Mouse (Mus musculus) layer of hippocampus, postnatal 25 days (tissue): ENCODE data around the gene Olfr1259. TPM values are rescaled to one million over a fixed set of nuclear protein-coding genes. Genes with fewer than 3 reads are reported as not detected.
"Not testable (repeated sequence)": the region's sequence is repeated elsewhere in the genome, so short reads cannot be mapped to it uniquely, and the experiment has no call there.

Experiments used
- DNase-seq, 2 experiments: peaks; one replicate each; pipeline ENCODE4 v3.0.0; 2022; ENCODE audit warnings: mixed read lengths in 2 of 2, low spot score in 1 of 2; ENCODE audit errors: extremely low spot score in 1 of 2
- total RNA-seq, 2 experiments: library from RNA; stranded (reverse); gene quantifications; 2 replicates each; pipeline ENCODE4 v1.2.3; 2021

Olfr1259 gene
- not detected for total RNA-seq

DNA sequence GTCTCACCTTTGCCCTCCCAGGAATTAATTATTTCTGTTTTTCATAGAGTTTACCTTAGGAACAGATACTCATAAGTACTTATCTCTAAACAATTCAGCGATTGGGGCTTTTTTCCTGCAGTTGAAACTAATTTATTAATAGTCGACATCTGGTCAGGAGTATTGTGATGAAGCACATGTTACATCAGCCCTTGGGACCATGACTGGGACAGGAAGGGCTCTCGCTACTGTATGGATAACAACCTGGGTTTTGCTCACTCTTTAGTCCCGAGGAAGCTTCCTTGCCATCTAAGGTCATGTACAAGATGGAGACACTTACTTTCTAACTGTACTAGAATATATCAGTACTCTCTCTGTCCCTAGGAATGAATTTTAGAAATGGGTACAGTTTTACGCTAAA, at the start of gene Olfr1259:
Olfr1259 (minus strand) TSS at position 101 of the 400 bp plus-strand sequence.
- DNase-seq: no peak

DNA sequence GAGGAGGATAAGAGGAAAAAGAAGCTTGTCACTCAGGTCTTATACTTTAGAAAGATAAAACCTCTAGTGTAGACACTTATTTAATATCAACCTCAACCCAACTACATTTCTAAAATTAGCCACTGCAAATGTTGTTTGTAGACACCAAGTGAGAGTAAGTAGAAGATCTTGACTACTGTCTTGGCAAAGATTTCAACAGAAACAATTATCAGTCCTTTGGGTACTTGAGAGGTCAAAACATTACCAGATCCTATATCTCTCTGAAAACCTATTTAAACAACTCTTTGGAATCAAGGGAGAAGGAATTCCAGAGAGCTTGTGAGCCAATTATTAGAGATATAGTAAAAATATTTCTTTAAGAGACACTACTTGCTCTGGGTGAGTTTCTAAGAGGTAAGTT, 42.5 kb upstream of the Olfr1259 start, which contains the start of gene Olfr1261:
Olfr1261 (plus strand) TSS at position 301 of the 400 bp plus-strand sequence.
- no peak for DNase-seq

DNA sequence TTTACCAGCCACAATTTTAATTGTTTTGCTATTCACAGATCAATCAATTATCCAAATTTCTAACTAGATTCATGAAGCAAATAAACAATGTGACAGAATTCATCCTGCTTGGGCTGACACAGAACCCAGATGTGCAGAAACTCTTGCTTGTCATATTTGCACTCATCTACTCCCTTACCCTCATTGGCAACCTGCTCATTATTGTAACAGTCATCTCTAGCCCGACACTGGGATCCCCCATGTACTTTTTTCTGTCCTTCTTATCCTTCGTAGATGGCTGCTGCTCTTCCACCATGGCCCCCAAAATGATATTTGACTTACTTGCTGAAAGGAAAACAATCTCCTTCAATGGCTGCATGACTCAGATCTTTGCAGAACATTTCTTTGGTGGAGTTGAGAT, 29.2 kb upstream of the Olfr1259 start:
- DNase-seq: no peak

DNA sequence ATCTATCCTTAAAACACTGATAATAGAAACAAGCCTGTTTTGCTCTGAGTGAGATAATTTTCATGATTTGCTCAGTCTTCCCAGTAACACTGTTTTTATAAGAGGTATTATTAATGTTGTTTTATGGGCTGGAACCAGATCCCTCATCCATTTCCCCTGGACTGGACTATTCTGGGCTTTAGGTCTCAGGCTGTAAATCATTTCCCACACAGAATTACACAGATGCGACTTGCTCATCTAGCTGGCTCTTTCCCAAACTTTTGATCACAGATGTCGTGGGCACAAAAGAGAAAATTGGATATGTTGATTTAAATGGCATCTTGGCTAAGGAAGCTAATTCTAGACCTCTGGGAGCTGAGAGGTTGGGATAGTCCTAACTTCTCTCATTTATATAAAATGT, 25.7 kb upstream of the Olfr1259 start, which contains the start of gene Olfr1260:
Olfr1260 (plus strand) TSS at position 157 of the 400 bp plus-strand sequence.
- no peak for DNase-seq

DNA sequence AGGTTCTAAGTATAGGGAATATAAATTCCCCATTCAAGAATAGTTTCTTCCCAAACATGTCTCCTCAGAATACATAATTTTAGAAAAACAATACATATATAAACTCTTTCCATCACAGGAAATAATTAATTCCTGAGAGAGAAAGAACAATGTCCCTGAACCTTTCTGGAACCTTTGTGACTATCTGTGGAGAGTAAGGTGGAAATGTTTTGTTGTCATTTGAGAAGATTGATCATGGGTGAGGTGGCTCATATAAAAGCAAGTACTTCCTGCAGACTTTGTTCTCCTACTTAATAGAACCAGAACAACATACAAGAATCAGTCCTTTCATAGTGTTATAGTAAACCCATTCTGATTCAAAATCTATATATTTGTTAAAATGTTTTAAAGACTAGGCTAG, 21.5 kb downstream of the Olfr1259 start, which contains the start of gene Olfr1258:
Olfr1258 (plus strand) TSS at position 301 of the 400 bp plus-strand sequence.
- DNase-seq: no peak

DNA sequence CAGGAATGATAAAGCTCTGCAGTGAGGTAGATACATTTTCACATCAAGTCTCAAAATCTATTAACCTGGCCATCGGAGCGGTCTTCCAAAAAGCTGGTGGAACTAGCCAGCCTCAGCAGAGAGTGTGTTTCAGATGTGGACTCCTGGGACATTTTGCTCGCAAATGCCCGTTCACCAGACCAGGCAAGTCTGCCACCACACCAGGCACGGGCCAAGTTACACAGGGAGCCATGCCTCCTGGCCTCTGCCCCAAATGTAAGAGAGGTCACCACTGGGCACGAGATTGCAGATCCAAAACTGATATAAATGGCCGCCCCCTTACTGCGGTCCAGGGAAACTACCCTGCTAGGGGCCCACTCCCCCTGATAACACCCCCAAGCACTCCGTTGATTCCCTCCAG, 35.8 kb downstream of the Olfr1259 start:
- DNase-seq: not testable (repeated sequence)

Other genes starting within 250 kb of the Olfr1259 start
- not detected for gene Olfr1252, start 223.7 kb downstream of the Olfr1259 start, total RNA-seq
- not detected for gene Olfr1253, start 191.6 kb downstream of the Olfr1259 start, total RNA-seq
- not detected for gene Olfr1254, start 155.0 kb downstream of the Olfr1259 start, total RNA-seq
- not detected for gene Olfr1255, start 136.6 kb downstream of the Olfr1259 start, total RNA-seq
- not detected for gene Olfr1256, start 107.1 kb downstream of the Olfr1259 start, total RNA-seq
- gene Olfr48, start 100.5 kb downstream of the Olfr1259 start, total RNA-seq: not detected
- gene Olfr1257, start 70.2 kb downstream of the Olfr1259 start, total RNA-seq: not detected
- not detected for gene Olfr1258, start 21.4 kb downstream of the Olfr1259 start, total RNA-seq
- gene Olfr1260, start 25.7 kb upstream of the Olfr1259 start, total RNA-seq: not detected
- not detected for gene Olfr1261, start 42.6 kb upstream of the Olfr1259 start, total RNA-seq
- not detected for gene Olfr1262, start 51.5 kb upstream of the Olfr1259 start, total RNA-seq
- gene Olfr1263, start 63.5 kb upstream of the Olfr1259 start, total RNA-seq: not detected
- not detected for gene Olfr1264, start 76.9 kb upstream of the Olfr1259 start, total RNA-seq
- gene Olfr1265, start 86.7 kb upstream of the Olfr1259 start, total RNA-seq: not detected
- not detected for gene Olfr140, start 114.9 kb upstream of the Olfr1259 start, total RNA-seq
- not detected for gene Olfr1269, start 172.7 kb upstream of the Olfr1259 start, total RNA-seq
- gene Olfr32, start 193.6 kb upstream of the Olfr1259 start, total RNA-seq: not detected
- gene Olfr1270, start 204.4 kb upstream of the Olfr1259 start, total RNA-seq: not detected